Mouse (Mus musculus) adrenal gland, adult 2 months (tissue): ENCODE results near the gene Dvl3. TPM values are rescaled to one million over a fixed set of nuclear protein-coding genes. Genes with fewer than 3 reads are reported as not detected.

Experiments
- DNase-seq: peaks from one replicate; pipeline ENCODE4 v3.0.0; 2021
- polyA plus RNA-seq: library from polyadenylated mRNA; depleted of rRNA; stranded (reverse); fragments of >200 nt; gene quantifications from 2 replicates; pipeline ENCODE4 v1.2.3, GENCODE M21; 2012; rRNA removed
- total RNA-seq, 2 experiments: library from RNA; stranded (reverse); gene quantifications; 2 replicates each; pipeline ENCODE4 v1.2.3; 2021

The Dvl3 gene
- total and polyA plus RNA-seq, 3 experiments = 32.3 to 52.2 (median 45.5) TPM

DNA sequence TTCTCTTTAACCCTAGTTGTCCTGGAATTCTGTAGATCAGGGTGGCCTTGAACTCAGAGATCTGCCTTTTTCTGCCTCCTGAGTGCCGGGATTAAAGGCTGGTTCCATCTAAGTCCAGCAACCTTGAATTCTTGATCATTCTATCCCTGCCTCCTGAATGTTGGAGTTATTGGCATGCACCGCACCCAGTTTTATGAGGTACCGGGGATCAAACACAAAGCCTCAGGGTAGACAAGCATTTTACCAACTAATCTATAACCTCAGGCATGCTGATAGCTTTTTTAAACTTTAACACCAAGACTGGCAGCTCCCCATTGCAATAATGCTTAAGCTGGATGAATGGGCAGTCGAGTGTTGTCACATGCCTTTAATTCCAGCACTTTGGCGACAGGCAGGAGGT lies 30.6 kb downstream of the Dvl3 start:
- no peak for DNase-seq

- DNase-seq = peak; percentile 99
Observed at GRCm38 (mm10) chr16:20548096-20548948, 31.5 kb downstream of the Dvl3 start, which contains the start of gene Abcf3. Gene Abcf3 (plus strand): TSS chr16:20548577.

DNA sequence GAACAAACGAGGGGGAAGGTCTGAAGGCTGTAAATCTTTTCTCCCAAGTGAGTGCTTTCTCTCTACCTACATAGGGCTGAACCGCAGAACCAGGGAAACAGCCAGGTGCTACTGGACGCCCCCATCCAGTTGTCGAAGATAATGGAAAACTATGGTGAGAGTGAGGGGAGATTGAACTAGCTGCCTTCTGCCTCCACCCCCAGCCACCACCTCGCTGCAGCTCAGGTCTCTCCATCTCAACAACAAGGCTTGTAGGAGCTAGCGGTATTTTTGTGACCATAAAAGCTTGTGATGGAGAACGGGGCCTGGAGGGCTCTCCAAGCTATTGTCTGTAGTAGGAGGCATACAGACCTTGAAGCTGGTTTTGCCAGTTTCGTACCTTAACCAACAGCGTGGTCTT lies 32.4 kb downstream of the Dvl3 start:
- no peak for DNase-seq

- no peak for DNase-seq
Observed at GRCm38 (mm10) chr16:20551691-20552090, 34.9 kb downstream of the Dvl3 start.

- DNase-seq = no peak
Observed at GRCm38 (mm10) chr16:20552594-20552993, 35.8 kb downstream of the Dvl3 start.

DNA sequence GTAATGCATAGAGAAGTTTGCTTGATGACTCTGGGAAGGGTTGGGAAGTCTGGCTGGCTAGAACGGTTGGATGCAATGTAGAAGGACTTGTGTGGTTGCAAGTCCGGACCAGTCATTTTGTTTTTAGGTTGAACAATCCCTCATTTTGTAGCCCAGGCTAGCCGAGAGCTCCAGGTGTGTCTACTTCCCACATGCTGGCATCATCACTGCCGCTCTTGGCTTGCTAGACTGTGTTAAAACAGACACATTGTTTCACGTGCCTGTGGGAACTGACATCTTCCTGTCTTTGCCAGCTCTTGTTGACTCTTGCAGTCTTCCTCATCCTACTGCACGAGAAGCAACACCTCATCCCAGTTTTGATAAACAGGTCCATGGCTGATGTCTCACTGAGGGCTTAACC lies 38.2 kb downstream of the Dvl3 start:
- no peak for DNase-seq

GRCm38 (mm10) chr16:20557381-20557780 lies 40.6 kb downstream of the Dvl3 start:
- no peak for DNase-seq

DNA sequence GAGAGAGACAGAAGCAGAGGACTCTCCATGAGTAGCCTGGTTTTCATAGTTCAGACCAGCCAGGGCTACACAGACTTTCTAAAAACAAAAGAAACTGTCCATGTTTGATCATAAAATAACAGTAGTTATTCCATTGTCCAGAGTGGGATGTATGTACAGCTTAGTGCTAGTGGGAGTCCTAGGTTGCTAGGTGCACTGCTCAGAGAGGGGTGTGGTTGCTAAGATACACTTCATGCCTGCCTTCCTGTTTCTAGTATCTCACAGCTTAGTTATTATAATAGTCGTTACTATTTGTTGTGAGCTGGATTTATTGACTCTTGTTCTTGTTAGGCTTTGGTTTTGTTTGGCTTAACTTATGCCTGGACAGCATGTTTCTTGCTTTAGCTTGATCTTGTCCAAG lies 48.3 kb downstream of the Dvl3 start:
- no peak for DNase-seq

Other genes starting within 250 kb of the Dvl3 start
- 100 to 1,000 TPM; 116 to 121 TPM for gene Parl, start 214.6 kb upstream of the Dvl3 start, total RNA-seq
- 24.3 and 34.2 TPM in 2 replicates for gene Parl, start 214.6 kb upstream of the Dvl3 start, polyA plus RNA-seq
- under 1 TPM; 0.28 to 0.37 TPM for gene Cyp2ab1, start 191.6 kb upstream of the Dvl3 start, total RNA-seq
- gene Cyp2ab1, start 191.6 kb upstream of the Dvl3 start, polyA plus RNA-seq = 0.42 and 0.66 TPM in 2 replicates
- gene Abcc5, start 90.6 kb upstream of the Dvl3 start, total RNA-seq = 10 to 100 TPM; 62.3 to 66.4 TPM
- gene Abcc5, start 90.6 kb upstream of the Dvl3 start, polyA plus RNA-seq = 51.2 and 52.3 TPM in 2 replicates
- 10 to 100 TPM; 50.2 to 67.1 TPM for gene Eif2b5, start 18.2 kb upstream of the Dvl3 start, total RNA-seq
- gene Eif2b5, start 18.2 kb upstream of the Dvl3 start, polyA plus RNA-seq = 18.4 and 20.7 TPM in 2 replicates
- 100 to 1,000 TPM; 276 to 366 TPM for gene Ap2m1, start 18.5 kb downstream of the Dvl3 start, total RNA-seq
- 282 and 345 TPM in 2 replicates for gene Ap2m1, start 18.5 kb downstream of the Dvl3 start, polyA plus RNA-seq
- gene Abcf3, start 31.6 kb downstream of the Dvl3 start, total RNA-seq = 100 to 1,000 TPM in 1 of 2 experiments, 10 to 100 TPM in 1; 84.6 to 106 TPM
- 27.6 and 27.7 TPM in 2 replicates for gene Abcf3, start 31.6 kb downstream of the Dvl3 start, polyA plus RNA-seq
- 1 to 10 TPM; 1.3 to 1.4 TPM for gene Vwa5b2, start 72.5 kb downstream of the Dvl3 start, total RNA-seq
- gene Vwa5b2, start 72.5 kb downstream of the Dvl3 start, polyA plus RNA-seq = 3.7 and 5.9 TPM in 2 replicates
- 1 to 10 TPM; 9.2 to 9.5 TPM for gene Eef1akmt4, start 94.6 kb downstream of the Dvl3 start, total RNA-seq
- gene Eef1akmt4, start 94.6 kb downstream of the Dvl3 start, polyA plus RNA-seq = 9.2 and 10.4 TPM in 2 replicates
- gene Gm49333, start 94.6 kb downstream of the Dvl3 start, total RNA-seq = not detected
- not detected in 2 replicates for gene Gm49333, start 94.6 kb downstream of the Dvl3 start, polyA plus RNA-seq
- gene Alg3, start 94.8 kb downstream of the Dvl3 start, total RNA-seq = 10 to 100 TPM; 28.9 to 37.1 TPM
- 32.3 and 47.0 TPM in 2 replicates for gene Alg3, start 94.8 kb downstream of the Dvl3 start, polyA plus RNA-seq
- 10 to 100 TPM; 36.8 to 56.4 TPM for gene Camk2n2, start 104.3 kb downstream of the Dvl3 start, total RNA-seq
- 33.3 and 42.3 TPM in 2 replicates for gene Camk2n2, start 104.3 kb downstream of the Dvl3 start, polyA plus RNA-seq
- gene Ece2, start 112.8 kb downstream of the Dvl3 start, total RNA-seq = 10 to 100 TPM in 1 of 2 experiments, 1 to 10 TPM in 1; 9.3 to 18.8 TPM
- 2.3 and 5.0 TPM in 2 replicates for gene Ece2, start 112.8 kb downstream of the Dvl3 start, polyA plus RNA-seq
- 100 to 1,000 TPM; 215 to 285 TPM for gene Psmd2, start 134.7 kb downstream of the Dvl3 start, total RNA-seq
- gene Psmd2, start 134.7 kb downstream of the Dvl3 start, polyA plus RNA-seq = 38.1 and 43.8 TPM in 2 replicates
- 100 to 1,000 TPM; 368 to 454 TPM for gene Eif4g1, start 151.3 kb downstream of the Dvl3 start, total RNA-seq
- gene Eif4g1, start 151.3 kb downstream of the Dvl3 start, polyA plus RNA-seq = 486 and 565 TPM in 2 replicates
- gene Fam131a, start 176.3 kb downstream of the Dvl3 start, total RNA-seq = 10 to 100 TPM; 10.3 to 13.3 TPM
- gene Fam131a, start 176.3 kb downstream of the Dvl3 start, polyA plus RNA-seq = 24.9 and 29.4 TPM in 2 replicates
- 10 to 100 TPM; 31.2 to 45.2 TPM for gene Polr2h, start 200.7 kb downstream of the Dvl3 start, total RNA-seq
- gene Polr2h, start 200.7 kb downstream of the Dvl3 start, polyA plus RNA-seq = 9.3 and 9.5 TPM in 2 replicates
- gene Clcn2, start 200.8 kb downstream of the Dvl3 start, total RNA-seq = 10 to 100 TPM; 24.5 to 60.5 TPM
- 198 and 282 TPM in 2 replicates for gene Clcn2, start 200.8 kb downstream of the Dvl3 start, polyA plus RNA-seq
- gene Chrd, start 216.1 kb downstream of the Dvl3 start, total RNA-seq = 10 to 100 TPM in 1 of 2 experiments, 1 to 10 TPM in 1; 9.1 to 19.3 TPM
- gene Chrd, start 216.1 kb downstream of the Dvl3 start, polyA plus RNA-seq = 41.4 and 43.5 TPM in 2 replicates
- gene Thpo, start 217.5 kb downstream of the Dvl3 start, total RNA-seq = 1 to 10 TPM; 1.2 to 6.4 TPM
- 9.7 and 15.3 TPM in 2 replicates for gene Thpo, start 217.5 kb downstream of the Dvl3 start, polyA plus RNA-seq